Mouse (Mus musculus) left cerebral cortex, adult 2 months (tissue): Measurements from ENCODE around the gene Olfr56. TPM values are rescaled to one million over a fixed set of nuclear protein-coding genes. Genes with fewer than 3 reads are reported as not detected.

Experiments used
- DNase-seq, 2 experiments: peaks; one replicate each; pipeline ENCODE4 v3.0.0; 2021 to 2022; ENCODE audit warnings: low spot score in 2 of 2, mixed read lengths in 1 of 2; ENCODE audit errors: extremely low spot score in 1 of 2
- H3K27ac ChIP-seq: fragments of 200-600 bp; 2 replicates; pipeline ENCODE4 v1.8.1; 2022
- H3K4me3 ChIP-seq: fragments of 200-600 bp; 2 replicates; pipeline ENCODE4 v1.8.1; 2022
- CTCF ChIP-seq: fragments of 200-600 bp; IDR thresholded peaks from 2 replicates; pipeline ENCODE4 v1.8.1; 2022; ENCODE audit warnings: antibody characterized with exemption, mild to moderate bottlenecking, moderate library complexity
- intact Hi-C: fragments of 180-260 bp; cut with DNase I; formaldehyde crosslinking; loops from one replicate; pipeline ENCODE4 v1.15.1; 2025
- total RNA-seq, 2 experiments: library from RNA; stranded (reverse); gene quantifications; 2 replicates each; pipeline ENCODE4 v1.2.3; 2021

Olfr56 gene
- total RNA-seq, 2 experiments from 2014 or later: not detected

- Histone ChIP-seq H3K27ac (no peak overlapping the region), H3K4me3 (no peak overlapping the region)
- TF ChIP-seq CTCF: no peak
- intact Hi-C loops: no loop called here
- DNase-seq: no peak
Measured at GRCm38 (mm10) chr11:49090551-49090950, 111.9 kb downstream of the Olfr56 start.

- no peak overlapping the region for H3K27ac ChIP-seq
- TF ChIP-seq CTCF: no peak
- intact Hi-C loops: no loop called here
- H3K4me3 ChIP-seq: no peak overlapping the region
- no peak for DNase-seq
Measured at GRCm38 (mm10) chr11:49091171-49091570, 112.5 kb downstream of the Olfr56 start.

GRCm38 (mm10) chr11:49092053-49092586, 113.4 kb downstream of the Olfr56 start:
- intact Hi-C loops: no loop called here
- no peak for TF ChIP-seq CTCF
- Histone ChIP-seq H3K27ac (no peak overlapping the region), H3K4me3 (no peak overlapping the region)
- DNase-seq: no peak

GRCm38 (mm10) chr11:49092786-49093185, 114.1 kb downstream of the Olfr56 start:
- DNase-seq: no peak
- H3K4me3 ChIP-seq: no peak overlapping the region
- intact Hi-C loops: no loop called here
- TF ChIP-seq CTCF: no peak
- H3K27ac ChIP-seq: no peak overlapping the region

- no peak for TF ChIP-seq CTCF
- H3K27ac ChIP-seq: no peak overlapping the region
- no peak overlapping the region for H3K4me3 ChIP-seq
- intact Hi-C loops: no loop called here
- no peak for DNase-seq
Measured at GRCm38 (mm10) chr11:49093861-49094660, 115.4 kb downstream of the Olfr56 start.

- Histone ChIP-seq H3K4me3 (no peak overlapping the region), H3K27ac (no peak overlapping the region)
- no peak for DNase-seq
- intact Hi-C loops: no loop called here
- no peak for TF ChIP-seq CTCF
Measured at GRCm38 (mm10) chr11:49095367-49095766, 116.7 kb downstream of the Olfr56 start.

- TF ChIP-seq CTCF: no peak
- no peak overlapping the region for H3K27ac ChIP-seq
- DNase-seq: no peak
- no peak overlapping the region for H3K4me3 ChIP-seq
- intact Hi-C loops: loop anchor here (5.0 to 10.0 kb wide), 2 partner anchors 172 to 454 kb away; partner anchors contain the start of gene Olfr1380
Measured at GRCm38 (mm10) chr11:49100409-49100808, 121.7 kb downstream of the Olfr56 start.

GRCm38 (mm10) chr11:49101500-49101899, 122.8 kb downstream of the Olfr56 start:
- no peak overlapping the region for H3K27ac ChIP-seq
- DNase-seq: no peak
- intact Hi-C loops: loop anchor here (5.0 to 10.0 kb wide), 2 partner anchors 171 to 453 kb away; partner anchors contain the start of gene Olfr1380
- no peak overlapping the region for H3K4me3 ChIP-seq
- TF ChIP-seq CTCF: no peak

- Histone ChIP-seq H3K4me3 (no peak overlapping the region), H3K27ac (no peak overlapping the region)
- peak; percentile 81 to 88 for DNase-seq
- peak; percentile 84 for TF ChIP-seq CTCF
- intact Hi-C loops: loop anchor here (1.0 to 10.0 kb wide), 4 partner anchors 169 to 452 kb away; partner anchors contain the start of gene Olfr1380
Measured at GRCm38 (mm10) chr11:49103047-49103693, 124.5 kb downstream of the Olfr56 start.

- H3K4me3 ChIP-seq: no peak overlapping the region
- H3K27ac ChIP-seq: no peak overlapping the region
- no peak for DNase-seq
- TF ChIP-seq CTCF: no peak; the same call in 1 of the 2 replicates
- intact Hi-C loops: loop anchor here (10.0 kb wide), 1 partner anchor 449 kb away; the partner anchor contains the start of gene Olfr1380
Measured at GRCm38 (mm10) chr11:49105752-49106151, 127.1 kb downstream of the Olfr56 start.

GRCm38 (mm10) chr11:49107650-49108537, 129.2 kb downstream of the Olfr56 start:
- no peak for DNase-seq
- no peak for TF ChIP-seq CTCF
- Histone ChIP-seq H3K4me3 (no peak overlapping the region), H3K27ac (no peak overlapping the region)
- intact Hi-C loops: loop anchor here (10.0 kb wide), 1 partner anchor 447 kb away; the partner anchor contains the start of gene Olfr1380
